Mouse (Mus musculus) heart, embryonic 16.5 days (tissue): ENCODE data around the gene Nradd. TPM values are rescaled to one million over a fixed set of nuclear protein-coding genes. Genes with fewer than 3 reads are reported as not detected.

Source experiments
- ATAC-seq: fragments of 200-750 bp; cut with Nextera tagmentation; replicated peaks from 2 replicates; pipeline ENCODE4 v1.8.0; 2017; ENCODE audit warnings: moderate number of reproducible peaks; ENCODE audit not compliant: insufficient read depth, low FRiP score; ENCODE audit errors: extremely low read depth
- H3K27ac ChIP-seq: fragments of 300-500 bp; sonication (generic); 2 replicates; pipeline ENCODE4 v1.5.1; 2014; ENCODE audit warnings: mild to moderate bottlenecking, low read length, control low read depth, moderate library complexity
- H3K27me3 ChIP-seq: fragments of 300-500 bp; sonication (generic); 2 replicates; pipeline ENCODE4 v1.6.1; 2014; ENCODE audit warnings: low read length, mixed read lengths; ENCODE audit not compliant: control insufficient read depth, insufficient read depth
- H3K36me3 ChIP-seq: fragments of 300-500 bp; sonication (generic); 2 replicates; pipeline ENCODE4 v1.6.1; 2014; ENCODE audit not compliant: control insufficient read depth, insufficient read depth
- H3K4me1 ChIP-seq: fragments of 300-500 bp; sonication (generic); 2 replicates; pipeline ENCODE4 v1.6.1; 2014; ENCODE audit warnings: low read length, mixed read lengths; ENCODE audit not compliant: control insufficient read depth, insufficient read depth
- H3K4me2 ChIP-seq: fragments of 300-500 bp; sonication (generic); 2 replicates; pipeline ENCODE4 v1.6.1; 2014; ENCODE audit warnings: low read depth, mild to moderate bottlenecking, control low read depth, low read length
- H3K4me3 ChIP-seq: fragments of 300-500 bp; sonication (generic); 2 replicates; pipeline ENCODE4 v1.5.1; 2014; ENCODE audit warnings: mild to moderate bottlenecking, control low read depth, low read length
- H3K9ac ChIP-seq: fragments of 300-500 bp; sonication (generic); 2 replicates; pipeline ENCODE4 v1.6.1; 2014; ENCODE audit warnings: low read length, control low read depth
- H3K9me3 ChIP-seq: fragments of 300-500 bp; sonication (generic); replicated peaks from 2 replicates; pipeline ENCODE4 v1.6.1; 2016; ENCODE audit warnings: low read length; ENCODE audit not compliant: control insufficient read depth
- WGBS: fragments of 180-500 bp; shearing (Covaris S2); extraction: QIAGEN DNeasy Blood & Tissue Kit; methylation state at CpG from one replicate; pipeline ENCODE4 v1.1.7; 2014; 5-methylcytosine and 5-hydroxymethylcytosine counted together
- polyA plus RNA-seq: library from polyadenylated mRNA; unstranded; fragments of >200 nt; fragmentation: Nextera tagmentation; extraction: Ambion mirVana; gene quantifications from 2 replicates; pipeline ENCODE4 v1.2.1, GENCODE M21; 2015

The Nradd gene
- polyA plus RNA-seq, 1 experiment from 2014 or later = 16.4 TPM

- Histone ChIP-seq H3K4me1 (peaks cover 39% of the 10 kb centered on the region), H3K27me3 (no peaks in the 10 kb centered on the region), H3K36me3 (0 out of 2 replicates have a peak, but pooled peaks cover 2% of the 10 kb centered on the region), H3K4me3 (no peak overlapping the region), H3K27ac (no peak overlapping the region), H3K4me2 (no peak overlapping the region), H3K9ac (no peak overlapping the region), H3K9me3 (no peaks in the 10 kb centered on the region)
- 66% methylated on average over 1 of the region's 1 CpGs for WGBS
- ATAC-seq = no peak
Observed at GRCm38 (mm10) chr9:110662844-110663243, 38.6 kb upstream of the Nradd start.

GRCm38 (mm10) chr9:110660856-110661612 lies 36.8 kb upstream of the Nradd start:
- H3K4me1 ChIP-seq = peaks cover 27% of the 10 kb centered on the region
- 0 out of 2 replicates have a peak, but pooled peaks cover 2% of the 10 kb centered on the region for H3K36me3 ChIP-seq
- no peak overlapping the region for H3K4me3 ChIP-seq
- no peak overlapping the region for H3K27ac ChIP-seq
- no peak for ATAC-seq
- 55% methylated on average over 7 of the region's 7 CpGs for WGBS
- H3K27me3 ChIP-seq = no peaks in the 10 kb centered on the region
- H3K4me2 ChIP-seq = no peak overlapping the region
- H3K9me3 ChIP-seq = no peaks in the 10 kb centered on the region
- no peak overlapping the region for H3K9ac ChIP-seq

- H3K4me3 ChIP-seq = no peak overlapping the region
- H3K9ac ChIP-seq = no peak overlapping the region
- no peaks in the 10 kb centered on the region for H3K9me3 ChIP-seq
- H3K36me3 ChIP-seq = 0 out of 2 replicates have a peak, but pooled peaks cover 2% of the 10 kb centered on the region
- no peak overlapping the region for H3K27ac ChIP-seq
- 92% methylated on average over 2 of the region's 2 CpGs for WGBS
- H3K27me3 ChIP-seq = no peaks in the 10 kb centered on the region
- H3K4me2 ChIP-seq = no peak overlapping the region
- peaks cover 28% of the 10 kb centered on the region for H3K4me1 ChIP-seq
- no peak for ATAC-seq
Observed at GRCm38 (mm10) chr9:110660208-110660607, 36.0 kb upstream of the Nradd start.

GRCm38 (mm10) chr9:110659521-110659920 lies 35.3 kb upstream of the Nradd start:
- WGBS = 92% methylated on average over 12 of the region's 12 CpGs
- no peak for ATAC-seq
- H3K9me3 ChIP-seq = no peaks in the 10 kb centered on the region

GRCm38 (mm10) chr9:110657474-110658078 lies 33.3 kb upstream of the Nradd start:
- H3K27me3 ChIP-seq = no peaks in the 10 kb centered on the region
- no peak for ATAC-seq
- H3K4me3 ChIP-seq = peak overlapping the region; percentile 82
- no peaks in the 10 kb centered on the region for H3K9me3 ChIP-seq
- peak overlapping the region; percentile 92 for H3K9ac ChIP-seq
- 62% methylated on average over 13 of the region's 13 CpGs for WGBS
- 0 out of 2 replicates have a peak, but pooled peaks cover 2% of the 10 kb centered on the region for H3K36me3 ChIP-seq
- peaks cover 37% of the 10 kb centered on the region for H3K4me1 ChIP-seq
- H3K27ac ChIP-seq = peak overlapping the region; percentile 93
- H3K4me2 ChIP-seq = peak overlapping the region; percentile 69

More at GRCm38 (mm10) chr9:110659521-110659920, 35.3 kb upstream of the Nradd start:
- no peak overlapping the region for H3K9ac ChIP-seq
- H3K4me1 ChIP-seq = peaks cover 28% of the 10 kb centered on the region
- no peak overlapping the region for H3K4me3 ChIP-seq
- no peak overlapping the region for H3K27ac ChIP-seq
- no peak overlapping the region for H3K4me2 ChIP-seq
- no peaks in the 10 kb centered on the region for H3K27me3 ChIP-seq
- H3K36me3 ChIP-seq = 0 out of 2 replicates have a peak, but pooled peaks cover 2% of the 10 kb centered on the region

- Histone ChIP-seq H3K27ac (peak within 1 kb of the TSS; percentile 93), H3K4me1 (peaks cover 44% of the 10 kb centered on the region), H3K9me3 (no peaks in the 10 kb centered on the region), H3K27me3 (no peaks in the 10 kb centered on the region), H3K4me2 (peak within 1 kb of the TSS; percentile 86), H3K4me3 (peak within 1 kb of the TSS; percentile 82), H3K9ac (peak within 1 kb of the TSS; percentile 92), H3K36me3 (0 out of 2 replicates have a peak, but pooled peaks cover 2% of the 10 kb centered on the region)
- ATAC-seq = peak; percentile 90
- under 1% methylated on average over 52 of the region's 52 CpGs for WGBS
Observed at GRCm38 (mm10) chr9:110656249-110657221, 32.3 kb upstream of the Nradd start, which contains the start of gene Ccdc12. Gene Ccdc12 (plus strand): TSS chr9:110656503.

- peaks cover 39% of the 10 kb centered on the region for H3K4me1 ChIP-seq
- peak overlapping the region; percentile 82 for H3K4me3 ChIP-seq
- no peak for ATAC-seq
- H3K9me3 ChIP-seq = no peaks in the 10 kb centered on the region
- peak overlapping the region; percentile 68 for H3K9ac ChIP-seq
- H3K36me3 ChIP-seq = 0 out of 2 replicates have a peak, but pooled peaks cover 2% of the 10 kb centered on the region
- WGBS = 77% methylated on average over 10 of the region's 10 CpGs
- no peaks in the 10 kb centered on the region for H3K27me3 ChIP-seq
- peak overlapping the region; percentile 86 for H3K4me2 ChIP-seq
- peak overlapping the region; percentile 93 for H3K27ac ChIP-seq
Observed at GRCm38 (mm10) chr9:110655651-110656007, 31.4 kb upstream of the Nradd start.

GRCm38 (mm10) chr9:110654726-110655650 lies 30.7 kb upstream of the Nradd start:
- H3K36me3 ChIP-seq = 0 out of 2 replicates have a peak, but pooled peaks cover 2% of the 10 kb centered on the region
- H3K27me3 ChIP-seq = no peaks in the 10 kb centered on the region
- peak overlapping the region; percentile 69 for H3K27ac ChIP-seq
- no peaks in the 10 kb centered on the region for H3K9me3 ChIP-seq
- H3K4me2 ChIP-seq = peak overlapping the region; percentile 91
- no peak for ATAC-seq
- WGBS = 84% methylated on average over 19 of the region's 19 CpGs
- peaks cover 39% of the 10 kb centered on the region for H3K4me1 ChIP-seq
- H3K9ac ChIP-seq = peak overlapping the region; percentile 81
- peak overlapping the region; percentile 71; the same call in 1 of the 2 replicates for H3K4me3 ChIP-seq
